Mouse (Mus musculus) spleen, adult 2 months (tissue): ENCODE measurements around the gene Lig4. TPM values are rescaled to one million over a fixed set of nuclear protein-coding genes. Genes with fewer than 3 reads are reported as not detected.

Experiments used
- DNase-seq, 2 experiments: peaks; one replicate each; pipeline versions ENCODE4 v3.0.0 to v3.0.0-alpha.2; 2012 to 2021; ENCODE audit warnings: low spot score in 2 of 2, low read depth in 1 of 2
- H3K27ac ChIP-seq: fragments of 200-500 bp; 2 replicates; pipeline ENCODE4 v1.5.1; 2012; ENCODE audit warnings: low read length, inconsistent platforms; ENCODE audit not compliant: insufficient read depth
- H3K27me3 ChIP-seq: fragments of 200-500 bp; 2 replicates; pipeline ENCODE4 v1.6.1; 2012; ENCODE audit warnings: mild to moderate bottlenecking, moderate library complexity, low read length, inconsistent platforms; ENCODE audit not compliant: control insufficient read depth, insufficient read depth
- H3K36me3 ChIP-seq: fragments of 200-500 bp; 2 replicates; pipeline ENCODE4 v1.6.1; 2012; ENCODE audit warnings: mild to moderate bottlenecking, low read length, inconsistent platforms; ENCODE audit not compliant: control insufficient read depth, insufficient read depth
- H3K4me1 ChIP-seq: fragments of 200-500 bp; 2 replicates; pipeline ENCODE4 v1.6.1; 2011; ENCODE audit warnings: inconsistent platforms; ENCODE audit not compliant: control insufficient read depth, insufficient read depth, insufficient read length
- H3K4me3 ChIP-seq: fragments of 200-500 bp; 2 replicates; pipeline ENCODE4 v1.5.1; 2011; ENCODE audit warnings: mild to moderate bottlenecking, inconsistent platforms; ENCODE audit not compliant: insufficient read depth, insufficient read length; ENCODE audit errors: extremely low read depth
- CTCF ChIP-seq: fragments of 200-500 bp; IDR thresholded peaks from 2 replicates; pipeline ENCODE4 v1.5.1; 2011; ENCODE audit warnings: mild to moderate bottlenecking, inconsistent platforms; ENCODE audit not compliant: insufficient read depth, insufficient read length, insufficient replicate concordance; ENCODE audit errors: extremely low read depth
- POLR2A ChIP-seq: fragments of 200-500 bp; IDR thresholded peaks from 2 replicates; pipeline ENCODE4 v1.6.1; 2011; ENCODE audit warnings: low read depth, low read length, inconsistent platforms
- WGBS: fragments of 180-500 bp; shearing (Covaris S2); methylation state at CpG from one replicate; pipeline ENCODE4 v1.1.7; 2018; 5-methylcytosine and 5-hydroxymethylcytosine counted together
- polyA plus RNA-seq: library from polyadenylated mRNA; depleted of rRNA; stranded (reverse); fragments of >200 nt; gene quantifications from 2 replicates; pipeline ENCODE4 v1.2.3, GENCODE M21; 2012; rRNA removed

Lig4 gene
- polyA plus RNA-seq = 1.1 and 1.3 TPM in 2 replicates

- H3K4me1 ChIP-seq = peaks cover 6% of the 10 kb centered on the region; the same call in 1 of the 2 replicates
- under 1% methylated on average over 64 of the region's 68 CpGs for WGBS
These were observed at the start of gene Lig4, which contains the start of gene Abhd13 for GRCm38 (mm10) chr8:9977573-9978314. Gene Lig4, minus strand, starts transcription at chr8:9977686. Gene Abhd13, plus strand, starts transcription at chr8:9977707.

GRCm38 (mm10) chr8:10017231-10017630, 39.7 kb upstream of the Lig4 start:
- Histone ChIP-seq H3K27me3 (no peaks in the 10 kb centered on the region), H3K36me3 (no peaks in the 10 kb centered on the region), H3K4me3 (no peak overlapping the region), H3K27ac (no peak overlapping the region), H3K4me1 (no peaks in the 10 kb centered on the region)
- TF ChIP-seq CTCF (no peak), POLR2A (no peak)
- DNase-seq = no peak
- 89% methylated on average over 3 of the region's 3 CpGs for WGBS

More at GRCm38 (mm10) chr8:9977573-9978314, at the start of gene Lig4, which contains the start of gene Abhd13:
- peak; percentile 91 to 97 for DNase-seq
- Histone ChIP-seq H3K36me3 (peaks cover 6% of the 10 kb centered on the region), H3K27ac (peak within 1 kb of the TSS; percentile 79), H3K27me3 (no peaks in the 10 kb centered on the region), H3K4me3 (peak within 1 kb of the TSS; percentile 83)
- no peak for TF ChIP-seq CTCF
- TF ChIP-seq POLR2A = no peak; the same call in 1 of the 2 replicates

GRCm38 (mm10) chr8:10016252-10016651, 38.8 kb upstream of the Lig4 start:
- Histone ChIP-seq H3K27me3 (no peaks in the 10 kb centered on the region), H3K4me3 (no peak overlapping the region), H3K27ac (no peak overlapping the region), H3K36me3 (no peaks in the 10 kb centered on the region), H3K4me1 (no peaks in the 10 kb centered on the region)
- WGBS = 77% methylated on average over 1 of the region's 1 CpGs
- TF ChIP-seq CTCF (no peak), POLR2A (no peak)
- DNase-seq = no peak

- WGBS = 50% methylated on average over 6 of the region's 6 CpGs
- TF ChIP-seq POLR2A (no peak), CTCF (no peak)
- H3K36me3 ChIP-seq = no peaks in the 10 kb centered on the region
- no peak overlapping the region for H3K27ac ChIP-seq
- H3K4me1 ChIP-seq = no peaks in the 10 kb centered on the region
- no peaks in the 10 kb centered on the region for H3K27me3 ChIP-seq
- no peak for DNase-seq
- H3K4me3 ChIP-seq = no peak overlapping the region
These were observed 30.2 kb upstream of the Lig4 start for GRCm38 (mm10) chr8:10007660-10008028.

GRCm38 (mm10) chr8:10006986-10007659, 29.6 kb upstream of the Lig4 start:
- peak overlapping the region; percentile 6; the same call in 1 of the 2 replicates for H3K4me3 ChIP-seq
- TF ChIP-seq POLR2A (no peak), CTCF (no peak)
- H3K36me3 ChIP-seq = no peaks in the 10 kb centered on the region
- no peaks in the 10 kb centered on the region for H3K4me1 ChIP-seq
- H3K27me3 ChIP-seq = no peaks in the 10 kb centered on the region
- no peak overlapping the region for H3K27ac ChIP-seq
- WGBS = 7% methylated on average over 29 of the region's 29 CpGs
- DNase-seq = no peak

- DNase-seq = no peak
- 66% methylated on average over 16 of the region's 16 CpGs for WGBS
- no peaks in the 10 kb centered on the region for H3K4me1 ChIP-seq
- no peak within 1 kb of the TSS for H3K27ac ChIP-seq
- TF ChIP-seq CTCF (no peak), POLR2A (no peak)
- H3K27me3 ChIP-seq = no peaks in the 10 kb centered on the region
- peak within 1 kb of the TSS; percentile 6; the same call in 1 of the 2 replicates for H3K4me3 ChIP-seq
- no peaks in the 10 kb centered on the region for H3K36me3 ChIP-seq
These were observed 28.9 kb upstream of the Lig4 start, which contains the start of gene Tnfsf13b for GRCm38 (mm10) chr8:10006156-10006985. Gene Tnfsf13b, plus strand, starts transcription at chr8:10006467.
